Mouse (Mus musculus): ENCODE measurements around the gene Slc46a1.

DNA sequence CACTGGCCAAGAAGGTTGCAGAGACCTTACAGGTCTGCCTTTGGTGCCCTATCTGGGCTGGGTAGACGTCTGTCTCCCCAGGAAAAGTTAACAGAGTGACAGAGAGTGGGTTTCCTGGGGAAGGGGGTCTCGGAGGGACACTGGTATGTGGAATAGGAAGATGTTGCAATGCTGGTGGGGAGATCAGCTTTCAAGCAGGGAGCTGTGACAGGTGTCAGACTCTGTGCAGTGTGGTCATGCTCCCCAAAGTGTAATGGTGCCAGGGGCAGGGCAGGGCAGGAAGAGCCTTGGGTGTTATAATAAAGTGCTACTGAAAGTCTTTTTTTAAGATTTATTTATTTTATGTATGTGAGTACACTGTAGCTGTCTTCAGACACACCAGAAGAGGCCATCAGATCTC is 15.2 kb upstream of the Slc46a1 start:
- no peak for TF ChIP-seq EP300 (IDR thresholded peaks at IDR 0.05; ENCODE audit: low read length)
- no peak for TF ChIP-seq CTCF (conservative IDR thresholded peaks at IDR 0.05 in 1 of 2, IDR thresholded peaks at IDR 0.05 in 1 of 2; ENCODE audit: low read depth in 2 of 2, low read length in 2 of 2)
- no peak for TF ChIP-seq JUND (conservative IDR thresholded peaks at IDR 0.05; ENCODE audit: low read depth, low read length)
- no peak for TF ChIP-seq ZMIZ1 (IDR thresholded peaks at IDR 0.05; ENCODE audit: low read depth, low read length)
- TF ChIP-seq POLR2A (IDR thresholded peaks at IDR 0.05; ENCODE audit: low read depth, low read length) = no peak
- TF ChIP-seq SIN3A (IDR thresholded peaks at IDR 0.05; ENCODE audit: low read length) = no peak
- no peak for TF ChIP-seq ZNF384 (IDR thresholded peaks at IDR 0.05; ENCODE audit: low read depth, low read length)
- no peak for TF ChIP-seq SMC3 (IDR thresholded peaks at IDR 0.05; ENCODE audit: low read depth, low read length)
- no peak for TF ChIP-seq RAD21 (IDR thresholded peaks at IDR 0.05; ENCODE audit: low read depth, low read length)
- TF ChIP-seq ZKSCAN1 (IDR thresholded peaks at IDR 0.05; ENCODE audit: borderline replicate concordance, low read depth, low read length) = no peak

Data from CH12.LX (cell line).